Mouse (Mus musculus) stomach, postnatal 0 days (tissue): ENCODE measurements around the gene Nell1.

Experiments
- CTCF ChIP-seq: IDR thresholded peaks from 2 replicates; pipeline ENCODE4 v1.5.1; 2016; ENCODE audit warnings: antibody characterized with exemption, low read depth, mild to moderate bottlenecking, moderate library complexity
- EP300 ChIP-seq: optimal IDR thresholded peaks from 2 replicates; pipeline ENCODE3; 2016; ENCODE audit warnings: antibody characterized with exemption

GRCm38 (mm10) chr7:50501562-50501961 is 526.9 kb downstream of the Nell1 start:
- no peak for TF ChIP-seq CTCF
- TF ChIP-seq EP300: no peak
